Mouse (Mus musculus) A20 (cell line): Measurements from ENCODE around the gene Ssh1.

Experiments
- DNase-seq: peaks from one replicate; pipeline ENCODE4 v3.0.0-alpha.2; 2011; ENCODE audit warnings: low read depth, low spot score

Ssh1 gene

DNA sequence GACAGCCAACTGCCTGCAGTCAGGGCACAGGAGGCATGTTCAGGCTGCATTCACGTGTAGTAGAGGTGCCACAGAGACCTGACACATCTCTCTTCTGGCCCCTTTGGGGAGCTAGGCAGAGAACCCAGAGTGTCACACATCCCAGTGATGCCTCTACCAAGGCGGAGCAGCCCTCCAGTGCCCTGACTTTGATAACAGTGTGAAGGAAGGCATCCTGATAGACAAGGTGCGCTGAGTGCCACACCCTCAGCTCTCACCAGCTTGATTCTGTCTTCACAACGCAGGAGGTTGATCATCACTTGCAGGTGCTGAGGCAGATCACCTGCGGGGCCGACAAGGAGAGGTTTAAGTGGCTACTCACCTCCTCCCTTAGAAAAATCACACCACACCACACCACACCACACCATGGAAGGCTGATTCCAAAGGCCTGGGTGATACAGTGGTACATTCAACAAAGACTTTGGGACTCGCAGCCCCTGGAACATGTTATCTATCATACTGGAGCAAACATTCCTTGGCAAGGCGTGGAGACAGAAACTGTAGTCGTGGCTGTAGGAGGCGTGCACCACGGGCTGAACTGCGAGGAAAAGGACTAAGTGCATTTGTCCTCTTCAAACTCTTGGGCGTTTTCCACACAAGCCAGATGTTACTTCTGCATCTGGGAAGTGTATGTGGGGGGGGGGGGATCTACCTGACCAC lies 27.1 kb downstream of the Ssh1 start:
- DNase-seq, result no peak

GRCm38 (mm10) chr5:113965659-113966185 lies 28.0 kb downstream of the Ssh1 start:
- DNase-seq, result no peak

DNA sequence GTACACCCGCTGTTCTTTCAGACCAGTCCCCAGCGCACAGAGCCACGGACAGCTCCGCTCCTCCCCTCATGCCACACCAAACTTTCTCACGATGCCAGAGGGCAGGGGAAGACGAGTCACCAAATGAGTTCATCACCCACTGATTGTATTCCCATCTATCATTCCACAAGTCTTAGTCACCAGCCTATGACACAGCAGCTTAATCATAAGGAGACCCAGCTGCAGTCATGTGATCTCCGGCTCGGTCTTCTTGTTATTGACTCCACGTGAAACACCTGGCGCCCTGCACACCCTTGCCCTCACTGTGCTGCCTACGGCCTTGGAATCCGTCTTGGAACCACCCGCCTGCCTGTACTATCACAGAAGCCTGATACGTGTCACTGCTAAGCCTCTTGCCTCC lies 28.7 kb downstream of the Ssh1 start:
- DNase-seq, result no peak

- DNase-seq, result no peak
These were observed 31.9 kb downstream of the Ssh1 start for GRCm38 (mm10) chr5:113961776-113962175.

DNA sequence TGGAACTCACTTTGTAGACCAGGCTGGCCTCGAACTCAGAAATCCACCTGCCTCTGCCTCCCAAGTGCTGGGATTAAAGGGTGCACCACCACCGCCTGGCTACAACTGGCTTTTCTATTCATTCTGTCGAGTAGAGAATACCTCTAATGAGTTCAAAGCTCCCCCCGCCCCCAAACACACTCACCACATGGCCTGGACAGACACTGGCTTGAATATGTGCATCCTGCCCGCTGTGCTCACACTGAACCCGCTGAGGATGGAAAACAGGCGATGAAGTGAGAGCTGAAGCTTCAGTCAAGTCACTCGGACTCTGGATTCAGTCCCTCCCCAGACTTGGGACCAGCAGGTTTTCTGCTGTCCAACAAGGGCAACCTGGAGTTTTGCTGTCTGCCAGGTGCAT lies 33.3 kb downstream of the Ssh1 start:
- DNase-seq, result no peak

GRCm38 (mm10) chr5:113959039-113959438 lies 34.7 kb downstream of the Ssh1 start:
- no peak for DNase-seq

- DNase-seq, result peak; percentile 86
These were observed 37.2 kb downstream of the Ssh1 start for GRCm38 (mm10) chr5:113956510-113956909.

DNA sequence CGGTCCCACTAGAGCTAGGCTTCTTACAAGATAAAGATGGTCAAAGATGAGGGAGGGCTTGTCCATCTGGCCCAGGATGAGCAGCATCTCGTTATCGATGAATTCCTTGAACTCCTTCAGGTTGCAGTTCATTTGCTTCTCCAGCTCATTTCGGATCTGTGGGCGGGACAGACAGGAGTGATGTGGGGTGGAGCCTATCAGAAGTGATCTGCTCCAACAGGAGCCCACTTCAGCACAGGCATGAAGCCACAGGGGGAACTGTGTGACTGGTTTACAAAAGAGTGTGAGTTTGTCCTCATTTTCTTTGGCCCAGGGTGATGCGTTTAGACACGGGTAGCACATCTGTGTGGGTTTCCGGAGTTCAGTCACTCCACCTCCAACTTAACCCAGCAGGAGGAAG lies 38.0 kb downstream of the Ssh1 start:
- DNase-seq, result no peak

DNA sequence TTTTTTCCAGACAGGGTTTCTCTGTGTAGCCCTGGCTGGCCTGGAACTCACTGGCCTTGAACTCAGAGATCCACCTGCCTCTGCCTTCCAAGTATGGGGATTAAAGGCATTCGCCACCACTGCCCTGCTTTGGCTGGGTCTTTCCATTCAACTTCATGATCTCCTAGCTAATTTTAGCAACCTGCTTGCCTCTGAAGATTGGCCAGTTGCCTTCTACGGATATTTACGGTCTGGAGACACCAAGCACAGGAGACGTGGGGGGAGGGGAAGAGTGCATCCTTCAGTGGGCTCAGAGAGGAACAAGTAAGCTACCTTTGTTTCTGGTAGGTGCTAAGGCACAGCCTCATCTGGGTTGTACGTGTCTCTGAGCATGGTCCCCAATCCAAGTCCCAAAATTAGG lies 38.4 kb downstream of the Ssh1 start:
- DNase-seq, result no peak

DNA sequence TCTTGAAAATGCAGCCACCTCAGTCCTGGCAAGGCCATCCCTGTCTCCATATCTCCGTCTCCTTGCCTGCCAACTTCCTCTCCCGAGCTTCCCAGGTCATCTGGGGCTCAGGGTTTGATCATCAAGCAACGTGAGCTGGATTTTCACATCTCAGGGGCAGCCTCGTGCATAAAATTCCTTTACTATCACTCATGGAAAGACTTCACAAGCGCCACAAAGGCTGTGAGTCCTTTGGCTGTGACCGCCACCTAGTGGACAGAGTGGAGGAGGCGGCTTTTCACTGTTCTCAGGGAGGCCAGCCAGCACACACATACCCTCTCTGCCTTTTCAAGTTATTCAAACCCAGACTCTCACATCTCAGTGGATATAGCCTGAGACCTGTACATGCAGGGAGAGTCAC lies 39.3 kb downstream of the Ssh1 start:
- DNase-seq, result peak; percentile 62

DNA sequence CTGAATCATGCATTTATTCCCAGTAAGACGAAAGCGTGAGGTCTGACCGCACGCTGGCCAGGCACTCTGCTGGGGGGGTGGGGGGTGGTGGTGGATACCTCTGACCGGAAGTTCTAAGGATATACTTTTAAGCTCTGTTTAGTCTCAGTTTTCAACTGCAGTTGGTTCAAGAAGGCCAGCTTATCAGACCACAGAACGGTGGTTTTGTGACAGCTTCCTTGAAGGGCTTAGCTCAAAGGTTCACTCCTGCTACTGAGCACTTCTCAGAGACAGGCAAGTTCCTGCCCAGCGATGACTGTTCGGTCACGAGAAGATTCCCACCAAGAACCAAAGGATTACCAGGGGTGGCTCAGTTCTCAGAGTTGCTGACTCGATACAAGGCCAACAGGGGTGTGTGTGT lies 41.2 kb downstream of the Ssh1 start:
- DNase-seq, result no peak

- no peak for DNase-seq
These were observed 42.0 kb downstream of the Ssh1 start for GRCm38 (mm10) chr5:113951693-113952071.

DNA sequence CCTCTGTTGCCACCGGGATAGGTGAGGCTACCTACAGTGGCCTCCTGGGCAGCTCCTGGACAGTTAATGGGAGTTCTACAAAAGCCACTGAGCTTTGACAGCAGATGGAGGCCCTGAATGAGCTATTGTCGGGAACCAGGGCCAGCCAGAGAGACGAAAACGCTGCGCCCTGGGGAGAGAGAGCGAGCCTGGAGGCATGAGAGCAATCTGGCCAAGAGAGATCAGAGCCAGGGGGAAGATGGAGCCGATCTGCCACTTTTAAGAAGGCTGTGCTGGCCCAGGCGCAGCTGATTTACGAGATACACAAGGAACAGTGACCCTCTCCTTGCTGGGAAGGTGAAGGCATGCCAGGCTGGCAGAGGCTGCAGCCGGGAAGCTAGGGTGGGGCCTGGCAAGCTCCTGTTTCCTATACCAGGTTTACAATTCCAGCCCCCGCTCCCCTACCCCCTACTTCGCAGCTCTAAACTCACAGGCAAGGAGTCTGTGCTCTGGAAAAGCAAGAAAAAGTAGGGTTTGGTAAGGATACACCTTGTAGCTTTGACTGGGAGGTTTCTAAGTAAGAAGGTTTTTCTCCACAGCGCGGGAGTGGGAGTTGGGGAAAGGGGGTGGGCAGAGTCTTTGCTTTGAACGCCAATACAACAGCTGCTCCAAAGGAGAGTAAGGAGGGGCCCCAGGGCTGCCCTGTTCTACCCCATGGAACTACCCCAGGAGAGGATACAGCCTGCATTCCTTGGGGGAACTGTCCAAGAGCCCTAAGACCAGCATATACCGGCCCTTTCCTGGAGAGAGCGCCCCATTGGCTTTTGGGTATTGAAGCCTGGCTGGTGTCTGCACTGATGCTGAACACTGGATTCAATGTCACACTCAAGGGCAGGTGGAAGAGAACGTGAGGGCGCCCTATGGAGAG lies 42.7 kb downstream of the Ssh1 start:
- no peak for DNase-seq

GRCm38 (mm10) chr5:113950133-113950532 lies 43.6 kb downstream of the Ssh1 start:
- DNase-seq, result no peak

DNA sequence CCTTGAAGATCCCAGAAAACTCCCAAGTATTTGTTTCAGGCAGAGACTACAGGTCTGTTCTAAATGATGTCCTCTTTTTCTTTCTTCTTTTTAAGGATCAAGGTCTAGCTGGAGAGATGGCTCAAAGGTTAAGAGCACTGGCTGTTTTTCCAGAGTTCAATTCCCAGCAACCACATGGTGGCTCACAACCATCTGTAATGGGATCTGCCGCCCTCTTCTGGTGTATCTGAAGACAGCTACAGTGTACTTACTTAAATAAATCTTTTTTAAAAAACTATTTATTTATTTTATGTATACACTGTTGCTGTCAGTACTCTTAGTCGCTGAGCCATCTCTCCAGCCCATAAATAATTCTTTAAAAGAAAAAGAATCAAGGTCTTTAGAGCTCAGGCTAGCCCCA lies 46.4 kb downstream of the Ssh1 start:
- no peak for DNase-seq

- no peak for DNase-seq
These were observed 48.6 kb downstream of the Ssh1 start for GRCm38 (mm10) chr5:113945126-113945525.

DNA sequence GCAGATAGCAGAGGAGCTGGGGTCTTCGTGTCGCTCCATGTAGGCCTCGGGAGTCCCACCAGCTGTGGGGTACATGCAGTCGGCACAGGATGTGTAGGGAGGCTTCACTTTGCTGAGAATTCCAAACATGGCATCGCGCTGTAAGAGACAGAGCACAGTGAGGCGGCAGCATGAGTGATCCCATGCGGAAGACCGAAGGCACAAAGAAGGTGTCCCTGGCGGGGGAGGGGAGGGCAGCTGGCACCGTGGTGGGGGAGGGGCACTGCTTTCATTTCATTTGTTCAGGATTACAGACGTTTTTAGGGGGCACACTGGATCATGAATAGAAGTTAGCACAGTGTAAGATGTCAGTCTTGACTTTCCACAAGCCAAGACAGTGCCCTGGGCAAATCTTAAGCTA lies 50.4 kb downstream of the Ssh1 start:
- DNase-seq, result no peak

DNA sequence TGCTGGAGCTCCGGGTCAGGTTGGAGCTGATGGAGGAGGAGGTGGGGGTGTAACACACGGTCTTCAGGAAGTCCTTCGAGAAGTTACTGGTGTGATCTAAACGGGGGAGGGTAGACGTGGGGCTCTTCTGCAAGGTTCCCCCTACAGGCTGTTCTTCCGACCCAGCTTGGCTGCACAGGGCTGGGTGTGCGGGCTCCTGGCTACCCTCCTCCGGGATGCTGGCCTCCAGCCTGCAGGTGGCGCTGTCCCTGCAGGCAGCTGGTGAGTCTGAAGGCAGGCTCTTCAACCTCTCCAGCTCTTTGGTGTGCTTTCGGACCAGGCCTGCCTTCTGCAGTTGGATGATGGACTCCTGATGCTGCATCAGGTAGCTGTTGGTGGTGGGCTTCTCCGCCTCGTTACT lies 51.1 kb downstream of the Ssh1 start:
- DNase-seq, result peak; percentile 43

- DNase-seq, result no peak
These were observed 54.3 kb downstream of the Ssh1 start for GRCm38 (mm10) chr5:113939263-113939900.

DNA sequence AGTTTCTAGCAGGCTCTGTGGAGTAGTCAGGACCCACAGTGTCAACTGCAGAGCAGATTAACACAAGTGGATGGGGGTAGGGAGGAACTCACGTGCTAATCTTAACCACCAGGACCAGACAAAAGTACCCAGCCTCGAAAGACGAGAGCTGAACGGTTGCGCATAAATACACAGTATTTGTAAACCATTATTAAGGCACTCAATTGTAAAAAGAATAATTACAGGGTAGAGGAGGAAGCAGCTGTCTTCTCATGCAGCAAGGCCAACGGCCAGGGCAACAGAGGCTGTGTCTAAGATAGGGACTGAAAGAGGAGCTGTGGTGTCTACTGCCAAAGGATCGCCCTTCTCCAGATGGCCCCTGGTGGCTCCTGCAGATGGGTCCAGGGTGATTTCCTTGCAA lies 56.0 kb downstream of the Ssh1 start:
- DNase-seq, result no peak

DNA sequence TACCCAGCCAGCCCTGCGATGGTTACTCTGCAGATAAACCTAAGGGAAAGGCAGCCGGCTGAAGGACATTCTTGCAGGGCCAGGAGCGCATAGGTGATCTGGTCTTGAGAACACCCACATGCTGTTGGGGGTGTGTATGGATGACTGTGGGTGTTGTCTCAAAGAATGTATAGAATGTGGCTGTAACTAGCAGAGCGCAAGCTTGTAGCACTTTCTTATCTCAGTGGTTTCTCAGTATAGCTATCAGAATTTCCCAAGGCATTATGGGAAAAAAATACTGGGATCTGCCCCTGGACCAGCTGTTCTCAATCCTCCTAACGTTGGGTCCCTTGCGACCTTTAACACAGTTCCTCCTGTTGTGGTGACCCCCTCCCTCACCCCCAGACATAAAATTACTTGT lies 59.8 kb downstream of the Ssh1 start:
- no peak for DNase-seq

- peak; percentile 42 for DNase-seq
These were observed 60.2 kb downstream of the Ssh1 start for GRCm38 (mm10) chr5:113933480-113933879.
